Mouse (Mus musculus) forebrain, embryonic 16.5 days (tissue): ENCODE measurements around the gene Ets1. TPM values are rescaled to one million over a fixed set of nuclear protein-coding genes. Genes with fewer than 3 reads are reported as not detected.

ENCODE experiments used
- ATAC-seq: fragments of 200-750 bp; cut with Nextera tagmentation; 2 replicates; pipeline ENCODE4 v1.8.0; 2017; ENCODE audit warnings: mild to moderate bottlenecking, moderate library complexity
- H3K27ac ChIP-seq: fragments of 300-500 bp; sonication (generic); 2 replicates; pipeline ENCODE4 v1.5.1; 2014; ENCODE audit warnings: low read length, control low read depth
- H3K27me3 ChIP-seq: fragments of 300-500 bp; sonication (generic); replicated peaks from 2 replicates; pipeline ENCODE4 v1.6.1; 2014; ENCODE audit warnings: low read length; ENCODE audit not compliant: control insufficient read depth, insufficient read depth
- H3K36me3 ChIP-seq: fragments of 300-500 bp; sonication (generic); 2 replicates; pipeline ENCODE4 v1.6.1; 2014; ENCODE audit not compliant: control insufficient read depth, insufficient read depth
- H3K4me1 ChIP-seq: fragments of 300-500 bp; sonication (generic); replicated peaks from 2 replicates; pipeline ENCODE4 v1.6.1; 2014; ENCODE audit warnings: low read length; ENCODE audit not compliant: control insufficient read depth, insufficient read depth
- H3K4me2 ChIP-seq: fragments of 300-500 bp; sonication (generic); 2 replicates; pipeline ENCODE4 v1.6.1; 2014; ENCODE audit warnings: mild to moderate bottlenecking, low read length, control low read depth
- H3K4me3 ChIP-seq: fragments of 300-500 bp; sonication (generic); replicated peaks from 2 replicates; pipeline ENCODE4 v1.5.1; 2014; ENCODE audit warnings: mild to moderate bottlenecking, low read length, control low read depth
- H3K9ac ChIP-seq: fragments of 300-500 bp; sonication (generic); replicated peaks from 2 replicates; pipeline ENCODE4 v1.6.1; 2014; ENCODE audit warnings: low read depth, low read length, control low read depth
- H3K9me3 ChIP-seq: fragments of 300-500 bp; sonication (generic); 2 replicates; pipeline ENCODE4 v1.6.1; 2016; ENCODE audit warnings: low read length; ENCODE audit not compliant: control insufficient read depth
- WGBS: fragments of 180-500 bp; shearing (Covaris S2); extraction: QIAGEN DNeasy Blood & Tissue Kit; methylation state at CpG from one replicate; pipeline ENCODE4 v1.1.7; 2014; 5-methylcytosine and 5-hydroxymethylcytosine counted together
- polyA plus RNA-seq: library from polyadenylated mRNA; unstranded; fragments of >200 nt; fragmentation: Nextera tagmentation; extraction: Ambion mirVana; gene quantifications from 2 replicates; pipeline ENCODE4 v1.2.1, GENCODE M21; 2015

Gene Ets1
- polyA plus RNA-seq, 1 experiment from 2014 or later = 21.3 TPM

GRCm38 (mm10) chr9:32669397-32669796 is 33.4 kb downstream of the Ets1 start:
- no peak for ATAC-seq
- 88% methylated on average over 2 of the region's 2 CpGs for WGBS
- Histone ChIP-seq H3K27ac (no peak overlapping the region), H3K9ac (no peak overlapping the region), H3K36me3 (no peaks in the 10 kb centered on the region), H3K4me2 (no peak overlapping the region), H3K4me3 (no peak overlapping the region), H3K27me3 (peaks cover 53% of the 10 kb centered on the region), H3K9me3 (no peaks in the 10 kb centered on the region), H3K4me1 (peaks cover 22% of the 10 kb centered on the region)

GRCm38 (mm10) chr9:32671970-32672859 is 36.2 kb downstream of the Ets1 start:
- Histone ChIP-seq H3K27me3 (peaks cover 62% of the 10 kb centered on the region), H3K4me2 (peak overlapping the region; percentile 51), H3K27ac (peak overlapping the region; percentile 41), H3K4me3 (peak overlapping the region; percentile 28), H3K4me1 (peaks cover 37% of the 10 kb centered on the region), H3K36me3 (no peaks in the 10 kb centered on the region), H3K9me3 (no peaks in the 10 kb centered on the region), H3K9ac (peak overlapping the region; percentile 17; the same call in 1 of the 2 replicates)
- WGBS = 2% methylated on average over 35 of the region's 35 CpGs
- ATAC-seq = peak; percentile 35

- peaks cover 67% of the 10 kb centered on the region for H3K27me3 ChIP-seq
Measured at GRCm38 (mm10) chr9:32673923-32674322, 37.9 kb downstream of the Ets1 start.

GRCm38 (mm10) chr9:32675671-32676409 is 39.8 kb downstream of the Ets1 start:
- H3K27me3 ChIP-seq = peaks cover 70% of the 10 kb centered on the region
- ATAC-seq = peak; percentile 96
- H3K4me2 ChIP-seq = no peak overlapping the region
- no peak overlapping the region for H3K9ac ChIP-seq
- H3K4me3 ChIP-seq = no peak overlapping the region
- no peaks in the 10 kb centered on the region for H3K9me3 ChIP-seq
- H3K27ac ChIP-seq = peak overlapping the region; percentile 48
- H3K36me3 ChIP-seq = no peaks in the 10 kb centered on the region
- WGBS = 3% methylated on average over 9 of the region's 9 CpGs
- peaks cover 26% of the 10 kb centered on the region for H3K4me1 ChIP-seq

More at GRCm38 (mm10) chr9:32673923-32674322, 37.9 kb downstream of the Ets1 start:
- WGBS = 88% methylated on average over 3 of the region's 3 CpGs
- H3K9ac ChIP-seq = no peak overlapping the region
- H3K4me1 ChIP-seq = peaks cover 26% of the 10 kb centered on the region
- no peak for ATAC-seq
- H3K4me2 ChIP-seq = no peak overlapping the region
- no peak overlapping the region for H3K27ac ChIP-seq
- no peak overlapping the region for H3K4me3 ChIP-seq
- no peaks in the 10 kb centered on the region for H3K9me3 ChIP-seq
- no peaks in the 10 kb centered on the region for H3K36me3 ChIP-seq

- ATAC-seq = peak; percentile 19; the same call in 1 of the 2 replicates
- H3K27me3 ChIP-seq = peaks cover 67% of the 10 kb centered on the region
- whole genome bisulfite sequencing = 5% methylated on average over 3 of the region's 3 CpGs
- H3K27ac ChIP-seq = no peak overlapping the region; the same call in 1 of the 2 replicates
- no peak overlapping the region for H3K9ac ChIP-seq
- no peak overlapping the region for H3K4me2 ChIP-seq
- no peak overlapping the region for H3K4me3 ChIP-seq
- peaks cover 26% of the 10 kb centered on the region for H3K4me1 ChIP-seq
- H3K36me3 ChIP-seq = no peaks in the 10 kb centered on the region
- no peaks in the 10 kb centered on the region for H3K9me3 ChIP-seq
Measured at GRCm38 (mm10) chr9:32676480-32676879, 40.5 kb downstream of the Ets1 start.

GRCm38 (mm10) chr9:32677646-32678045 is 41.6 kb downstream of the Ets1 start:
- no peak for ATAC-seq
- no peaks in the 10 kb centered on the region for H3K36me3 ChIP-seq
- H3K27me3 ChIP-seq = peaks cover 70% of the 10 kb centered on the region
- no peaks in the 10 kb centered on the region for H3K9me3 ChIP-seq
- H3K27ac ChIP-seq = no peak overlapping the region
- WGBS = 79% methylated on average over 6 of the region's 6 CpGs
- H3K9ac ChIP-seq = no peak overlapping the region
- no peak overlapping the region for H3K4me3 ChIP-seq
- no peak overlapping the region for H3K4me2 ChIP-seq
- peaks cover 15% of the 10 kb centered on the region for H3K4me1 ChIP-seq

- no peak overlapping the region for H3K27ac ChIP-seq
- 65% methylated on average over 4 of the region's 4 CpGs for WGBS
- no peak overlapping the region for H3K9ac ChIP-seq
- no peaks in the 10 kb centered on the region for H3K9me3 ChIP-seq
- no peaks in the 10 kb centered on the region for H3K36me3 ChIP-seq
- no peak overlapping the region for H3K4me2 ChIP-seq
- H3K4me3 ChIP-seq = no peak overlapping the region
- peaks cover 67% of the 10 kb centered on the region for H3K27me3 ChIP-seq
- peaks cover 15% of the 10 kb centered on the region for H3K4me1 ChIP-seq
- no peak for ATAC-seq
Measured at GRCm38 (mm10) chr9:32678120-32678757, 42.2 kb downstream of the Ets1 start.

GRCm38 (mm10) chr9:32679531-32679930 is 43.5 kb downstream of the Ets1 start:
- Histone ChIP-seq H3K4me3 (no peak overlapping the region), H3K36me3 (no peaks in the 10 kb centered on the region), H3K9me3 (no peaks in the 10 kb centered on the region), H3K27me3 (peaks cover 65% of the 10 kb centered on the region), H3K9ac (no peak overlapping the region), H3K4me2 (no peak overlapping the region), H3K27ac (no peak overlapping the region), H3K4me1 (peaks cover 15% of the 10 kb centered on the region)
- 82% methylated on average over 6 of the region's 6 CpGs for WGBS
- no peak for ATAC-seq

GRCm38 (mm10) chr9:32680201-32680600 is 44.2 kb downstream of the Ets1 start:
- Histone ChIP-seq H3K4me2 (no peak overlapping the region), H3K9me3 (no peaks in the 10 kb centered on the region), H3K4me1 (peaks cover 17% of the 10 kb centered on the region), H3K9ac (no peak overlapping the region), H3K36me3 (no peaks in the 10 kb centered on the region), H3K4me3 (no peak overlapping the region), H3K27me3 (peaks cover 66% of the 10 kb centered on the region), H3K27ac (no peak overlapping the region)
- ATAC-seq = no peak
- WGBS = 92% methylated on average over 2 of the region's 2 CpGs
